Mouse (Mus musculus) spleen, embryonic (tissue): ENCODE measurements around the gene Tex9.

ENCODE experiments used
- CTCF ChIA-PET: fragments of 350-600 bp; sonication (Branson Sonifier 250); formaldehyde crosslinking; loops from one replicate; lab custom pipeline; 2022; lab: Charles Lee

Tex9 gene

DNA sequence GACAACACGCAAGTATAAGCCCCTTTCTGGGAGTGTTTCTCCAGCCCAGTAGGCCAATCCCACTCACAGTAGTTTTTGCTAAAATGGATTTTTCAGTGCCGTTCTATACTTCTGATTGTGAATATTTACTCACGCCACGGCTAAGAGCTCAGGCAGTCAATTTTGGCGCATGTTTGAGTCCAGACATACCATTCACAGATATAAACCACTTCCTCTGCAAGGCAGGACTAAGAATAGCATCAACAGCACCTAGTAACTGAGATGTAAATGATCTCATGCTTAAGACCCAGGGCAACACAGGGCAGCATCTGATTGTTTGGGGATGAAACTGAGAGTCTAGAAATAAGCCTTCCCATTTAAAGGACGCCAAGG is at the start of gene Tex9:
Gene Tex9, minus strand, starts transcription at position 19 of the 372 bp plus-strand sequence.
- CTCF ChIA-PET: no interaction called here

DNA sequence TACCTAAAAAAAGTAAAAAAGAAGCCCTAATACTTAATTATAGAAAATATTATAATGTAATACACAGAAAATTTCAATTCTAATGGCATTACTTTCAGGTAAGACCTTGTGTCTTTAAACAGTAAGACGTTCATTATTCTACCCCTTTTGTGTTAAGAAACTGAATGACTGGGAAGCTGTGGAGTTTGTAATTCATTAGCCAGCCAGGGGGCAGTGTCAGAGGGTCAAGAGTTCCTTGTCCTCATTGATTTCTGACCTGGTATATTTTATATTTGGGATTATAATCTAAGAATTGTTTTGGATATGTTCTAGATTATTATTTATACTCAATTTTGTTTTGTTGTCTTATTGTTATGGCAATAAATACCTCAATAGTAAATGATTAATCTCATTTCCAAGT is 45.1 kb upstream of the Tex9 start:
- CTCF ChIA-PET: no interaction called here

DNA sequence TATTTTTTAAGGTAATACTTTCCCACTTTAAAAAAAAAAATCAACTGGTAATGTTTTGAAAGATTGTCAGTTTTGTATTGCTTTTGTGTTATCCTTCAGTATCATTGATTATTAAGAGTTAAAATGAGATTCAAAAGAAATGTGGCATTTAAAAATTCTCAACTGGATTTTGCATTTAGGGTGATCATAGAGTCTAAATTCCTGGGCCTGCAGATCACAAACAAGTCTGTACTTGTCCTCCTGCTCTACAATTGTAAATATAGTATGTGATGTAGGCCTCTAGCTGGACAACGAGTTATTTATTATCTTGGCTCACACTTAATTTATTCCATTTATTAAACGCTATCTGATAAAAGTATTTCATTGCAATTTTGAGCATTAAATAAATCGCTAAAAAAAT is 43.4 kb upstream of the Tex9 start:
- CTCF ChIA-PET: no interaction called here

DNA sequence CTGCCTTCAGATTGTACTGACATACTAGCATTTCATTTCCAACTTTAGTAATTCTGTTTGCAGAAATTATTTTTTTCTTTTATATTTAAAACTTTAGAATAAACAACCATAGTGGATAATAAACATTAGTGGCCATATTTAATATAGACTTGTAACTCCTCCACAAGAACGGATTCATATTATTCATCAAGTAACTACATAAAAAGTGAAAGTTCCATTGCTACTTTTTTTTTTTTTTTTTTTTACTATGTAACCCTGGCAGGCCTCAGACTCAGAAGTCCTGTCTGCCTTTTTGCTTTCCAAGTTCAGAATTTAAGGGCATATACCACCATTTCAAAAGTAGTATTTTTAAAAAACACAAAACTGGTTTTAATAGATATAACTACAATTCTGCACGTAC is 43.0 kb upstream of the Tex9 start:
- CTCF ChIA-PET: no interaction called here

DNA sequence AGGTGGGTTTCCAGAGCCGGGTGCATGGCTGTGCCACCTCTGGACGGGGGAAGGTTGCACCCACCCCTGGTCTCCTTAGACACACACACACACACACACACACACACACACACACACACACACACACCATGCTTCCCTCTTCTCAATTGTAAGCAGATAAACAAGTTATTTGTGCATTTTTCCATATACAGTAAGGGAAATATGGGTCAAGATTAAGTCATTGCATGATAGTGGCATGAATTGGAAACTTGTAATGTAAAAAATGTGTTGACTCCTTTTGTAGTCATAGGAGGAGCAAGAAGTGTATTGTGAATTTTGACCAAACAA is 41.0 kb upstream of the Tex9 start:
- CTCF ChIA-PET: no interaction called here

DNA sequence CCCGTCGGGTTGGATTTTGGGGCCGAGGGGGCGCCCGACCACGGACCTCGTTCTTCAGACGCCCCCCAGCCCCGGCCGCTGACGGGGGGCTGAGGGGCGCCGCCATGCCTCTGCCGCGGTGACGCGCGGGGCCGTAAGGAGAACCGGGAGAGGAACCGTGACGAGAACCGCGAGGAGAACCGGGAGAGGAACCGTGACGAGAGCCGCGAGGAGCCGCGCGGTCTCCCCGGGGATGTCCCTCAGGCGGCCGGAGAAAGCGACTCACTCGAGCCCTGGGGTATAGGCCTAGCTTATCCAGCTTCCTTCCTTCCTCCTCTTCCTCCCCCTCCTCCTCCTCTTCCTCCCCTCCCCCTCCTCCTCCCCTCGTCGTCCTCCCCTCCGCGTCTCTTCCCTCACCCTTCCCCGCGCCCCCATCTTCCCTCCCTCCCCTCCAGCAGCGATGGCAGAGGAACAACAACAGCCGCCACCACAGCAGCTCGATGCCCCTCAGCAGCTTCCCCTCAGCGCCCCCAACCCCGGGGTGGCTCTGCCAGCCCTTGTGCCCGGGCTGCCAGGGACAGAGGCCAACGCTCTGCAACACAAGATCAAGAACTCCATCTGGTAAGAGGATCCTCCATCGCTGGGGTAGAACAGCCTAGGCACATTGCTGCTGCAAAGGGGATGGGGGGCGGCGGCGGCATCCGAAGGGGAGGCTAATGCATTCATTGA is 40.5 kb upstream of the Tex9 start:
- CTCF ChIA-PET: no interaction called here

DNA sequence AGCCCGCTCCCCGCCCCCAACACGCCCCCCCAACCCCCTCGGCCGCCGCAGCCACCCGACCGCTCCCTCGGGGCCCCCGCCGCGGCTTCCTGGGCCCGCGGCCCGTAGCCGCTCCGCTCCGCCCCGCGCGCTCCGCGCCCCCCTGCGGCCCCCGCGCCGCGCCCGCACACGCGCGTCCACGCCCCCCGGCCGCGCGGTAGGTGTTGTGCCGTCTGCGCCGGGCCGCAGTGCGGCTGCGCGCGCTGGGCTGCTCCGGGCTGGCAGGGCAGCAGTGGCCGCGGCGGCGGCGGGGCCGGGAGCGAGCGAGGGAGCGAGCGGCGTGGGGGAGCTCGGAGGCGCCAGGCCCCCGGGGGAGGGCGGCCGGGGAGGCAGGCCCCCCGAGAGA is 40.0 kb upstream of the Tex9 start, which contains the start of gene Rfx7:
Gene Rfx7, plus strand, starts transcription at position 245 of the 385 bp plus-strand sequence.
- CTCF ChIA-PET: no interaction called here

DNA sequence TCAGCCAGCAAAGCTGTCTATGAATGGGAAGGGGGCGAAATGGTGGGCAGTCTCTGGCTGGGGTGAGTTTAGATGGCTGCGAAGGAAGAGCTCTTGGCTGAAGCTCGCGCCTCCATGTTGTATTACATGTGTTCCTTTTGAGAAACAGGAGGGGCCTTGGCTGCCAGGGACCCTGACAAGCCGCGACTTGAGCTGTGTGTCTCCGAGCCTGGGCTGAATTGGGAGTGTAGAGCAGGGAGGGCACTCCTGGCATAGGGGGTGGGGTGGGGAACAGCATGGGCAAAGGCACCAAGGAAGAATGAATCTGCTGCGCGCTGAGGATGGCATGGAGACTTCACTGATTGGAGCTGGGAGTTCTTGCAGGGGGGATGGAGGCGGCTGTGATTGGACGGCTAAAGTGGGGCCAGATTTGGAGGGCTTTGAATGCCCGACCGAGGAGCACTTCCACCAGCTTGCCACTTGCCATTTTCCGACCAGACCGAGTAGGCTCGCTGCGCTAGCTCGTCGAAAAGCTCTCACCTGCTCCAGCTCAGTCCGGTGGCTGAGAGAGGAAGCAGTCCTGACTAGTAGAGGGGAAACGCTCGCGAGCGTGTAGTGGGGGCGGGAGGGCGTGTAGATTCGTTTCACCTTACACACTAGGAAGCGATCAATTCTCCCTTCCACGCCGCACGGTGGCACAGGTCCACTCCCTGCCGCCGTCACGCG is 39.4 kb upstream of the Tex9 start:
- CTCF ChIA-PET: no interaction called here

DNA sequence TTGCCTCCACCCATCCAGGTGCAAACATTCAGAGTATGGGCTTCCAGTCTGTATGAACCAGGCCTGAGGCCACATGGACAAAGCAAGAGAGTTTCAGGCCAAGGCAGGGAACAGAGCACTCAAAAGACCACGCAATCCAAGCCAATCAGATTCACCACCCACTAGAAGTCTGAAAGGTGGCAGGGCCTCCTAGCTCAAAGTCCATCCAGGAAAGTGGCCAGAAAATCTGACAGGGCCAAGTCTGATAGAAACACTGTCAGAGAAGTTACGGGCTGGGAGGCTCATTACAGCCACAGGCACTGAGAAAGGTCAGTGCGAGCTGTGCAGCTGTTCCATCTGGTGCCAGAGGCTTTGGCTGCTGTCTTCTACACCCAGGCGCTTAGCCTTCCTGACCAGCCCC is 38.8 kb upstream of the Tex9 start:
- CTCF ChIA-PET: no interaction called here

DNA sequence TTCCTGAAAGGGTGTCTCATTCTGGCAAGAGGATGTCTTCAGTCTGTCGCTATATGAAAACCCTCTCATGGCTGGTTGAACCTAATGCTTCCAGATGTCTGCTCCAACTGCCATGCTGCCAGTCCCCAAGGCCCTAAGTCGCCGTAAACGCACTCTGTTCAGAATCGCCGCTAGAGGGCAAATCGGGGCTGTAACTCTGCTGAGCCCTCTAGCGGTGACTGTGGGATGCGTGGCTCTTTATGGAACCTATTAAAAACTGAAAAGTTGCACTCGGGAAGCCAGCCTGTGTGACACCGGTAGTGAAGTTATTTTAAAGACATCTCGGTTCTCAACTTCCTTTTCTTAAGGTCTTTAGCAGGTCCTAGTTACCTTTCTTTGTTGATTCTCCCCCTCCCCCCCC is 38.2 kb upstream of the Tex9 start:
- CTCF ChIA-PET: no interaction called here

DNA sequence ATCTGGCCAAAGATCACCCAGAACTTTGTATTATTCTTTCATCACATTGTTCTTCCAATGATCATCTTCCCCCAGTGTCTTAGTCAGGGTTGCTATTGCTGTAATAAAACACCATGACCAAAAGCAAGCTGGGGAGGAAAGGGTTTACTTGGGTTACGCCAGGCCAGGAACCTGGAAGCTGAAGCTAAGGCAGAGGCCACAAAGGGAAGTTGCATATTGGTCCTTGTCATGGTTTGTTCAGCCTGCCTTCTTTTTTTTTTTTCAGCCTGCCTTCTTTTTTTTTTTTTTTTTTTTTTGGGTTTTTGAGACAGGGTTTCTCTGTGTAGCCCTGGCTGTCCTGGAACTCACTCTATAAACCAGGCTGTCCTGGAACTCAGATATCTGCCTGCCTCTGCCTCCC is 34.1 kb upstream of the Tex9 start:
- CTCF ChIA-PET: no interaction called here

DNA sequence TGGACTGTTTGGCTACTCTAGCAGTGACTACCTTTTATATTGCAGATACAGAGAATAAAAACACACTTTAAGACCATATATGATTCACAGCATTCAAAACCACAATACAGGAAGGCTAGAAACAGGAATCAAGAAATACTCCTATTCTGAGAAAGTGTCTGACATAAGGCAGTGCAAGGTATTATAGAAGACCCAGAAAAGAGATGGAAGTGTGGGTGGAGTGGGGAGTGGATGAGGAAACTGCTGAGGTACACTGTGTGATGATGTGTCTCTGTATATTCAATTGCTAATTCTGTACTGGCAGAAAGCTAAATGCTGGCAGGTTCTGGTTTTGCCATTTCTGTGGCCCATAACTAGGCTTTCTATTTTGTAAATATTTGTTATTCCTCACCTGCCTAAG is 28.8 kb upstream of the Tex9 start:
- CTCF ChIA-PET: interaction anchor here (0.6 kb wide), 1 partner anchor 45 kb away, joined by 12 read pairs; no protein-coding TSS in a partner anchor

DNA sequence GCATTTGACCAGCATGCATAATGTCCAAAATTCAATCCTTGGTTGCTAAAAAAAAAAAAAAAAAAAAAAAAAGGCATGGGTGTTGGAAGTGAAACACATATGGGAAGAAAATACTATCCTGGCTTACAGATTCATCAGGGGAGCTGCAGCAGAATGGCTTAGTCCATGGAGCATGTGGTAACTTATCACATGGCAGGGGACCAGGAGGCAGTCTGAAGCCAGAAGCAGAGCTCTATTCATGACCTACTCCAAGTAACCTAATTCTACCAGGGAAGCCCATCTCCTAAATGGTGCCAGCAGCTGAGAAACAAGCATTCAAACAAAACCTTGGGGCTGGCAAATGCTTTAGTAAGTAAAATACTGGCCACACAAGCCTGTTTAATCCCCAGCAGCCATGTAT is 27.2 kb upstream of the Tex9 start:
- CTCF ChIA-PET: no interaction called here

DNA sequence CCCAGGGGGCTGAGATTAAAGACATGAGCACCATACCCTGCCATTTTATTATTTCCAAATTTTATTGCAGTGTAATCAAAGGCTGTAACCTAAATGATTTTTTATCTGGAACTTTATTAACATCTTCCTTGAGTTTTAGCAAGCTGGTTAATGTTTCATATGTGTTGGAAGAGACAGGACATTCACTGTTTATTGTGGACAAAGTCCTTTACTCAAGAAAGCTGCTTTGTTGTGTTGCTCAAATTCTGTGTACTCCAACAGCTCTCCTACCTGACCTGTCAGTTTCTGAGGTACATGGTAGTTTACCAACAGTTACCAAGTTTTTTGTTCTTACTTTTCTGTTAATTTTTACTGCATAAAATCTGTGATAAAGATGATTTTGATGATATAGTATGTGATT is 23.4 kb upstream of the Tex9 start:
- CTCF ChIA-PET: no interaction called here

DNA sequence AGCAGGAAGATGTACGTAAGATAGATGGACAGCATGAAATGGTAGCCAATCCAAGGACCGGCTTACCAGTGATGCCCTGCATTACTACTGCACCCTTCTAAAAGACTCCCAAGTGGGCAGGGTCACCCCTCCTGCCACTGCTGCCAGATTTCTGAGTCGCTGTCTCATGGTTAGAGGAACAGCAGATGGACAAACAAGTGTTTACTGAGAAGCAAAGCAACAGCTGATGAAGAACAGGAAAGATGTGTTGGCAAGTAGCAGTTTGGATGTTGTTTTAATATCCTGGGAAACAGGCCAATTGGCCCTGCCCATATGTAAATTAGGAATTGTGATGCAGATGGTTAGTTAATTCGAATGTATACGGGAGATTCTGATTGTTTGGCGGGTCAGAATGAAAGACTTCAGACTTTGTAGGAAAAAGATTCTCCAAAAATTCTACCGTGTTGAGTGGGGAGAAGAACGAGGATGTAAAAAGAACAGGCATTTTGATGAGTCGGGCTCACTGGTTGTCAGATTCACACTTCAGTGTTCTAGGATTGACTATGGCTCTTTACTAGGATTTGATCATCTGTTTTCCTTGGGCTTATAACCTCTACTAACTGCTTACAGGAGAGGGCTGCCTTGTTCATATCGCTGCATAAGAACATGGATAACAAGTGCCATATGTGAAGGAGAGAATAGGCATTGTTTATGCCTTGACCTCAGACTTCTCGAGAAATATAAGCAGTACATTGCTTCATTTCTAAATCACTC is 20.4 kb upstream of the Tex9 start:
- CTCF ChIA-PET: no interaction called here

DNA sequence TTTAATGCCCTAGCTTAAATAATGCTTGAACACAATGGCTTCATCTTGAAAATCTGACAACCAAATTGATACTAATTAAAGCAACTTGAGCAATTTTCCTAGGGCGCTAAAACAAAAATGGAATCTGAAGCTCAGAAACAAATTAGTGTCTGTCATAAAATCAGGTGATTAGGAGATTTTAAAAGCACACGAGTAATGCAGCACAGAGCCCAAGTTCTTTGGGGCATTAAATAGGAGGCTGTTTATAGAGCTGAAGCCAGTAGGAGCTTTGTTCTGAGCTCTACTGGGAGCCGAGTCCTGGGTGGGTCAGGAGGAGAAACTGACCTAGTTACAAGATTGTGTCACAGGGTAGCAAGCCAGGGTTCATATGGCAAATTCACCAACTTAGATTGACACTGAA is 5.2 kb upstream of the Tex9 start:
- CTCF ChIA-PET: no interaction called here

DNA sequence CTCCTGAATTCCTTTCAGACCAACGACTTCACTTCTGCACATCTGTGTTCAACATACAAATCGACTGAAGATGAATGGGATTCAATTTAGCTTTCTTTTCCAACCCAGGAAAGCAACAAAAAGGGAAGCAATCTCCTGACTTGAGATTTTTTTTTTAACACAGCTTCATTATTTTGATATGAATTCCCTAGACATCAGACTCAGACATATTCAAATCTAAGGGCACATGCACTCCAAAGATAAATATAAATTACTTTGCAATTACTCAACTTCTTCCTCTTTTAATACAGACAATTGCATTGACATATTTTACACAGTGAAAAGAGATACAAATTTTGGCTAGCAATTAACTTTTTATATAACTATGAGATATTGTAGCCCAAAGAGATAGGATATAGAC is 4.7 kb upstream of the Tex9 start:
- CTCF ChIA-PET: no interaction called here

DNA sequence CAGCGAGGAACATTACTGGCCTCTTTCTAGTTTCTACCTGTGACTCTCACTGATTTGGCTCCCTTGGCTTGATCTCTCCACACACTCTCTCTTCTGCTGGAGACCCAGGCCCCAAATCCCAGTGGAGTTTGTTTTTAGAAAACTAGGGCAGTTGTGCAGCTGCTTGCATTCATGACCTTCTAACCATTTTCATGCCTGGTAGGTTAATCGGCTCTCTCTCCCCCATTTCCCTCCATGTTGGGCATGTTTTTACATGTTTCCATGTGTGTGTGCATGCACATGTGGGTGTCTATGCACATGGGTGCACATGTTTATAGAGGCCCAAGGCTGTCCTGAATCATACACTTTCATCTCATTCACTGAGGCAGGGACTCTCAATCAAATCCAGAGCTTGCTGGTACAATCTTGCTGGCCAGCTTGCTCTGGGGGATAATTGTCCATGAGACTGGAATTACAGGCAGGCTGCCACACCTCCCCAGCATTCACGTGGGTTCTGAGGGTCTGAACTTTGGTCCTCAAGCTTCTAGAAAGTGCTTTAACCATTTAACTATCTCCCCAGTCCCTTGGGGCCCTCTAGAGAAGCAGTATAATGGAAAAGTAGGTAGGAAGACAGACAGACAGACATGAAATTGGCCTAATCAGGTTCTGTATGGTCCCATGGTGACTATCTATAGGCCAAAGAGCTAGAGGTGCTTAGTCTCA is 2.1 kb upstream of the Tex9 start:
- CTCF ChIA-PET: interaction anchor here (0.6 kb wide), 1 partner anchor 28 kb away, joined by 4 read pairs; no protein-coding TSS in a partner anchor

DNA sequence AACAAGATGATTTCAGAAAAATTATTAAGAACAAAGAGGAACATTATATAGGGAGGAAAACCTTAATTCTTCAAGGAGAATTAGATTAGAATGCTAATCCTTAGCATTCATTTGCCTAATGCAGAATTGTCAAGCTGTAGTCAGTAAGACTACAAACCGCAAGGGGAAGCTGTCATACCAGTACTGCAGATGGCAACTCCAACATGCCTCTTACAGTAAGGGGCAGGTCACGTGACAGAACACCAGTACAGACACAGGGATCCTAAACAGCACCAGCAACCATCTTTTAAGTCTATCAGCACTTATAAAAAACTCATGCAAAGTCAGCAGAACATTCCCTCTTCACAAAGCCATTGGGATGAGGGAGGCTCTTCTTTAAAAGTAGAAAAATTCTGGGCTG is 1.5 kb upstream of the Tex9 start:
- CTCF ChIA-PET: no interaction called here

DNA sequence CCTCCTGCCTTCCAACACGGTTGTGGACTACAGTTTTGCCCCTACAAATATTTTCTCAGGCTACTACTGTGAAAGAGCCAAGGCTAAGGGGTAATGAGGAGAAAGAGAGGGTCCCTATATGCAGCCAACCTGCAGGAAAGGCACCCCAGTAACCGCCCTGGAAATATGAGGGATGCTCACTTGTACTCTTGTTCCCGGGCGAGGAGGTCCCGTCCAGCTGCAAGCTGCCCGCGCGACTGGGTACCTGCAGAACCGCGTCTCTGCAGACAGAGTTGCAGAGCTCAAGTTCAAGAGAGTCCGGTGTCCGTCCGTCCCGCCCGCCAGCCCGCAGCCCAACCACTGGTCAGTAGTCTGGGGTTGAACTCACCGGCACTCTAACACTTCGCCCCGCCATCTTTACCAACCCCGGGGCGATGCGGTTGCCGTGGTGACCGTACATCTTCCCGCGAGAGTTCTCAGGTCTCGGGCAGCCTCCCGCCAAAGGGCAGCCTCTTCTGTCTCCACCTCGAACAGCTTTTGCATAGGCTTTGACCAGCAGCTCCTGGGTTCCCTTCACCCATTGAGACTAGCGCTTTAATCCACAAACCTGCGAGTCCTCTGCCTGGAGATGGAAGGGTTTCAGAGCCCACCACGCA is 336 bp downstream of the Tex9 start:
- CTCF ChIA-PET: no interaction called here

DNA sequence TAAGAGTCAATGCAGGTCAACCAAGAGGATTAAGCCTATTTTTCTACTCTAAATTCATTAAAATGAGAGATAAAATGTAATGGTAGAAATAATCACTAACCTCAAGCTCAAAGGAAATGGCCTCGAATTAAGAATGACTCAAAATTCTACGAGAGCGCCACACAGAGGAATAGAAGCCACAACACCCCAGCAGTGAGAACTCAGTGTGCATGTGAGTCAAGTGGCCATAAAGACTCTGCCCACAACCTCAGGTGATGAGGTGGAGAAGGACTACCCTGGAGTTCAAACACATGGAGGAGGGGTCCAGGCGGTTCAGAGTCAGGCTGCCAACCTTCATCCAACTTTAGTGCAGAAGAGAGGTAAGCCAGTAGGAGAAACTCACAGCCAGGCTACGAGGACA is 2.9 kb downstream of the Tex9 start:
- CTCF ChIA-PET: no interaction called here

DNA sequence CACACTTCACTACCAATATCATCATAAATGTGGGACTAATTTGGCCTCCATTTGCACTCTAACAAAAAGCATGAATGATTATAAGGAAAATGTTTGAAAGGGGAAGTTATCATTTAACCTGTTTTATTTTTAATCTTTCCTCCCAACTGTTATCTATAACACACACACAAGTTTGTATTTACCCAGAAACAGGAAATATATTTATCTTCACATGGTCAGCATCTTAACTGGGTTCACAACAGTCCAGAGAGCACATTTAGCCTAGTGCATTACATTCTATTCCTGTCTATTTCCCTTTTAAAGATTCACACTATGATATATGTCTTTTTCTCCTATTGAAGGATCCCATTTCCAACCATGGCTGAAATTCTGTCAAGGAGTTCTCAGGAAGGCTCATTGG is 3.5 kb downstream of the Tex9 start:
- CTCF ChIA-PET: no interaction called here
